Mouse (Mus musculus): ENCODE measurements around the gene Tmx2. TPM values are rescaled to one million over a fixed set of nuclear protein-coding genes. Genes with fewer than 3 reads are reported as not detected.

Gene Tmx2
- polyA plus RNA-seq (2014; fragmentation: Illumina TruSeq; extraction: RNeasy Lipid Tissue Mini Kit (QIAGEN cat#74804); ENCODE audit: low read depth, low replicate concordance) = 70.8 TPM

GRCm38 (mm10) chr2:84679016-84679415, at the start of gene Tmx2:
Gene Tmx2, minus strand, starts transcription at chr2:84679140.

GRCm38 (mm10) chr2:84727172-84727858, 48.4 kb upstream of the Tmx2 start, which contains the start of gene Clp1:
Gene Clp1, minus strand, starts transcription at chr2:84727350.

GRCm38 (mm10) chr2:84714811-84715561, 36.0 kb upstream of the Tmx2 start, which contains the start of gene Zdhhc5:
Gene Zdhhc5, minus strand, starts transcription at chr2:84715180.

GRCm38 (mm10) chr2:84677968-84678880, 716 bp downstream of the Tmx2 start, which contains the start of the genes Gm28635 and Med19:
Gene Gm28635, minus strand, starts transcription at chr2:84678041.
Gene Med19, plus strand, starts transcription at chr2:84678402.

GRCm38 (mm10) chr2:84670569-84670933, 8.4 kb downstream of the Tmx2 start, which contains the start of gene Selenoh:
Gene Selenoh, minus strand, starts transcription at chr2:84670770.

GRCm38 (mm10) chr2:84658806-84659205, 20.1 kb downstream of the Tmx2 start, which contains the start of gene Btbd18:
Gene Btbd18, plus strand, starts transcription at chr2:84659079.

GRCm38 (mm10) chr2:84650464-84651195, 28.3 kb downstream of the Tmx2 start, which contains the start of gene Ctnnd1:
Gene Ctnnd1, minus strand, starts transcription at chr2:84650765.

Other genes with a start within 250 kb of the Tmx2 start
- 9.8 TPM for gene Tfpi, start 202.4 kb downstream of the Tmx2 start, polyA plus RNA-seq (2014; fragmentation: Illumina TruSeq; extraction: RNeasy Lipid Tissue Mini Kit (QIAGEN cat#74804); ENCODE audit: low read depth, low replicate concordance)
- gene Ctnnd1, start 28.4 kb downstream of the Tmx2 start, polyA plus RNA-seq (2014; fragmentation: Illumina TruSeq; extraction: RNeasy Lipid Tissue Mini Kit (QIAGEN cat#74804); ENCODE audit: low read depth, low replicate concordance) = 79.3 TPM
- 4.5 TPM for gene Btbd18, start 20.1 kb downstream of the Tmx2 start, polyA plus RNA-seq (2014; fragmentation: Illumina TruSeq; extraction: RNeasy Lipid Tissue Mini Kit (QIAGEN cat#74804); ENCODE audit: low read depth, low replicate concordance)
- 5.3 TPM for gene Selenoh, start 8.4 kb downstream of the Tmx2 start, polyA plus RNA-seq (2014; fragmentation: Illumina TruSeq; extraction: RNeasy Lipid Tissue Mini Kit (QIAGEN cat#74804); ENCODE audit: low read depth, low replicate concordance)
- not detected for gene Gm28635, start 1.1 kb downstream of the Tmx2 start, polyA plus RNA-seq (2014; fragmentation: Illumina TruSeq; extraction: RNeasy Lipid Tissue Mini Kit (QIAGEN cat#74804); ENCODE audit: low read depth, low replicate concordance)
- gene Med19, start 738 bp downstream of the Tmx2 start, polyA plus RNA-seq (2014; fragmentation: Illumina TruSeq; extraction: RNeasy Lipid Tissue Mini Kit (QIAGEN cat#74804); ENCODE audit: low read depth, low replicate concordance) = 55.8 TPM
- 265 TPM for gene Zdhhc5, start 36.0 kb upstream of the Tmx2 start, polyA plus RNA-seq (2014; fragmentation: Illumina TruSeq; extraction: RNeasy Lipid Tissue Mini Kit (QIAGEN cat#74804); ENCODE audit: low read depth, low replicate concordance)
- gene Clp1, start 48.2 kb upstream of the Tmx2 start, polyA plus RNA-seq (2014; fragmentation: Illumina TruSeq; extraction: RNeasy Lipid Tissue Mini Kit (QIAGEN cat#74804); ENCODE audit: low read depth, low replicate concordance) = 51.4 TPM
- gene Ypel4, start 54.9 kb upstream of the Tmx2 start, polyA plus RNA-seq (2014; fragmentation: Illumina TruSeq; extraction: RNeasy Lipid Tissue Mini Kit (QIAGEN cat#74804); ENCODE audit: low read depth, low replicate concordance) = 3.0 TPM
- not detected for gene Gm19426, start 64.5 kb upstream of the Tmx2 start, polyA plus RNA-seq (2014; fragmentation: Illumina TruSeq; extraction: RNeasy Lipid Tissue Mini Kit (QIAGEN cat#74804); ENCODE audit: low read depth, low replicate concordance)
- gene Serping1, start 96.3 kb upstream of the Tmx2 start, polyA plus RNA-seq (2014; fragmentation: Illumina TruSeq; extraction: RNeasy Lipid Tissue Mini Kit (QIAGEN cat#74804); ENCODE audit: low read depth, low replicate concordance) = 12.6 TPM
- 2.4 TPM for gene Ube2l6, start 119.7 kb upstream of the Tmx2 start, polyA plus RNA-seq (2014; fragmentation: Illumina TruSeq; extraction: RNeasy Lipid Tissue Mini Kit (QIAGEN cat#74804); ENCODE audit: low read depth, low replicate concordance)
- 1.1 TPM for gene Smtnl1, start 143.5 kb upstream of the Tmx2 start, polyA plus RNA-seq (2014; fragmentation: Illumina TruSeq; extraction: RNeasy Lipid Tissue Mini Kit (QIAGEN cat#74804); ENCODE audit: low read depth, low replicate concordance)
- gene Timm10, start 147.9 kb upstream of the Tmx2 start, polyA plus RNA-seq (2014; fragmentation: Illumina TruSeq; extraction: RNeasy Lipid Tissue Mini Kit (QIAGEN cat#74804); ENCODE audit: low read depth, low replicate concordance) = 1.9 TPM
- gene Slc43a1, start 159.7 kb upstream of the Tmx2 start, polyA plus RNA-seq (2014; fragmentation: Illumina TruSeq; extraction: RNeasy Lipid Tissue Mini Kit (QIAGEN cat#74804); ENCODE audit: low read depth, low replicate concordance) = 0.11 TPM
- gene Rtn4rl2, start 207.6 kb upstream of the Tmx2 start, polyA plus RNA-seq (2014; fragmentation: Illumina TruSeq; extraction: RNeasy Lipid Tissue Mini Kit (QIAGEN cat#74804); ENCODE audit: low read depth, low replicate concordance) = not detected